Mouse (Mus musculus) lung, adult 2 months (tissue): ENCODE results near the gene Kifap3.

Experiments used
- CTCF ChIP-seq: fragments of 200-500 bp; IDR thresholded peaks from 2 replicates; pipeline ENCODE4 v1.5.1; 2011; ENCODE audit warnings: mild to moderate bottlenecking, low read length, control low read depth; ENCODE audit not compliant: insufficient read depth
- POLR2A ChIP-seq: fragments of 200-500 bp; IDR thresholded peaks from 2 replicates; pipeline ENCODE4 v1.6.1; 2011; ENCODE audit warnings: low read depth, mild to moderate bottlenecking, control low read depth, low read length, borderline replicate concordance; ENCODE audit errors: extremely low read depth

- TF ChIP-seq CTCF = no peak
- no peak for TF ChIP-seq POLR2A
Observed at GRCm38 (mm10) chr1:163834066-163834465, 54.7 kb downstream of the Kifap3 start.
